Mouse (Mus musculus) embryo, embryonic 11 days (tissue): ENCODE results near the gene Gdf7.
A peak's percentile ranks its signal among the peaks of the same experiment; 100 is the strongest.

Source experiments
- DNase-seq: peaks from one replicate; pipeline ENCODE4 v3.0.0-alpha.2; 2015

Gdf7 gene

DNA sequence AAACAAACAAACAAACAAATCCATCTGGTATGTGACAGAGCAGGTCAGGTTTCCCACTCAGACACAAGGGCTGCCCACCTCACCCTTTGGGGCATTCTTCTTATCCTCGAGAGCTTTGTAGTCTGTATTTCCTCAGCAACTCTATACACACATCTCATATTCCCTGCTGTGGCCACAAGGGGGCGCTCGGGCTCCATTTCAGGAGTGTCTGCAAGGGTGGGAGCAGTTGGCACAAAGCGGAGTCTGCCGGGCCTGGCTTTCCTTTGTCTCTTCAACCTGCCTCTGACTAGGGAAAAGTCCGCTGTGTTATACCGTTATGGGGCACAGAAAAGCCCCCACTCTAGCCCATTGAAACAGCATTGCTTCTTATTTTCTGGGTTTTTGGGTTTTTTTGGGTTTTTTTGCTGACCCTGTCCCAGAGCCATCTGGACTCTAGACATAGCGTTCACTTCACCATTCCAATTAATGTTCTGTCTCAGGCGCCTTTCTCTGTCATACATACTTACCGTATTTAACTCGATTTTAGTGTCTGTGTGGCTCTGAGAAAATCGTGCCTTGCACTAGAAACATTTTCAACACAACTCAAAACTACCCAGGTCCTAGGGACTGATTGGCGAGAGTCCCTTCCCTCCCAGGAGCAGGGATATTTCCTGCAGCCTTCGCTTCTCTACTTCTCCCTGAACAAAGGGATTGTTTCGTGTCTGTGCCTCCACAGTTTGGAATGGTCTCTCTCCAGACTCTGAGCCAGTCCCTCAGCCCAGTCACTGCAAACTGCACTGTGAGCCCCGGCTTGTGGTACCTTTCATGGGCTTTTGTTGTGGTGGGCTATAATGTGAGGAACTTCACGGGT, 25.3 kb upstream of the Gdf7 start:
- DNase-seq = peak; percentile 92

DNA sequence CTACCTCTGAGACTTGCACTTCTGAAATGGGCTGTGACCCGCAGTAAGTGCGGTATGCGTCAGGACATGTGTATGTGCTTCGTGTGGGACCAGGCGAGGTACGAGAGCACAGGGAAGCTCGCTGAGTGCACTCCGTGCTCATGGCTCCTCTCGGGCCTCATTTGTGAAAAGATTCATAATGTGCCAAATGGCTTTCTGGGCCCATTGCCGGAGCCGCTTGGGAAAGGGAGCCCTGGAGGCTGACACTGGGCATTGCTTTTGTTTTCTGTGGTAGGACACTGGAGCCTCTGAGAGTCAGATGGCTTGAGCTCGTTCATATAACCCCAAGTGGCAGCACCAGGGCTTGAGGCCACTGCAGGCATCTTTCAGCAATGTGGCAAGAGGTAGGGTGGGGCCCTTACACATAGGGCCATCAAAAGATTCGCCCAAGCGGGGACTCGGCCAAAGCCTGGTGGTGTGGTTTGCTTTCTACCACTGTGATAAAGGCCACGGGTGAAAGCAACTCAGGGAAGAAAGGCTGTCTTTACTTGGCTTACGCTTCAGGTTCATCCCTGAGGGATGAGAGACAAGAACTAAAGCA, 24.3 kb upstream of the Gdf7 start:
- no peak for DNase-seq

DNA sequence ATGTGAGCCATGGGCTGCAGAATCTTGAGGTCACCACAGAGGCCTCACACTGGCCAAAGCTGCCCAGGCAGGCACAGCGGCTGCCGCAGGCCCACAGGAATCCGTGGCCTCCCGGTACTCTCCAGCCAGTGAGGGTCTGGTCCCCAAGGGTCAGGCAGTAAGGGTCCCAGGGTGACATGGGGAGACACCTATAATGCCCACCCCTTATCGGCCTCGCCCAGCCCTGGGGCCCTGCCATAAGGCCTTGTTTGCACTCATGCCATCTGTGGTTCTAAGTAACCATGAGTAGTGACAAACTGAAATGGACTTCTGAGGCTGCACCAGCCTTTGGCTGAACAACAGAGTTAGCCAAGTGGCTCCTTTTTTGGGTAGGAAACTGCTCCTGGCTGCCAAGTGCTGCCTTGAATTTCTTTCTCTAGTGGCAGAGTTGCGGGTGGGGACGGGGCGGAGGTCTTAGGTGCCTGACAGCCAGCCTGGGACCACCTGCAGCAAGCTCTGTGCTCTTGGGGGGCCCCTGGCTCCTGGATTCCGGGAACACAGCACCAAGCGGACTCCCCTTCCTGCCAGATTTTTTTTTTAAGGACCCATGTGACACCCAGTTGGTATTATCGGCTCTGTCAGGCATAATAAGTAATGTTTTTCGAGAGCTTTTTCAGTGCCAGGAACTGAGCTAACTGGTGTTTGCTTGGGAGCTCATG, 23.6 kb upstream of the Gdf7 start:
- no peak for DNase-seq

DNA sequence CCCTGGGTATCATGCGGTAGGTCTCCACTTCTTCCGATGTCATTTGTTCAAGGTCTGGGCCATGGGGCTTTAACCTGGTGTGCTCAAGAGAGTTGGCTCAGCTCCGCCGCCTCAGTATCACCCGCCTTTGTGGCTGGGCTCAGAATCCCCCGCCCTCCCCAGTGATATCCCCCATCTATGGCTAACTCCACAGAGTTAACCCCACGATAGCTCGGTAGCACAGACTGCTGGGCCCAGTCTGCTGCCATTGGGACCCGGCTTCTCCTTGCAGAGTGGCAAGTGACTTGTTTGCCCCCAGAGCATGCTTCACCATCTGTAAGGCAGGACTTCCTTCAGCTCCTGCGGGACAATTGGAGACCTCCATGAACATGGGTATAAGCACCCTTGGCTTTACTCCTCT, 22.3 kb upstream of the Gdf7 start:
- no peak for DNase-seq

DNA sequence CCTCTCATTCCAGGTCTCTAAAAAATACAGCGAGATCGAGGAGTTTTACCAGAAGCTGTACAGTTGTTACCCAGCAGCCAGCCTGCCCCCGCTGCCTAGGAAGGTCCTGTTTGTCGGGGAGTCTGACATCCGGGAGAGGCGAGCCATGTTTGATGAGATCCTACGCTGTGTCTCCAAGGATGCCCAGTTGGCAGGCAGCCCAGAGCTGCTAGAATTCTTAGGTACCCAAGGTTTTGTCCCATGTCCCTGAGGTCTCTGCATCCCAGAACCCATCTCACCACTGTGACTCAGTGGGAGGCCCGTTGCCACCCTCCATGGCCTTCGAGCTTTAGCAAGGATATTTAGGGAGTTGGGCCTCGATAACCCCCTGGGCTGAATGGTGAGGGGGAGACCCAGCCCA, 19.8 kb upstream of the Gdf7 start:
- no peak for DNase-seq

DNA sequence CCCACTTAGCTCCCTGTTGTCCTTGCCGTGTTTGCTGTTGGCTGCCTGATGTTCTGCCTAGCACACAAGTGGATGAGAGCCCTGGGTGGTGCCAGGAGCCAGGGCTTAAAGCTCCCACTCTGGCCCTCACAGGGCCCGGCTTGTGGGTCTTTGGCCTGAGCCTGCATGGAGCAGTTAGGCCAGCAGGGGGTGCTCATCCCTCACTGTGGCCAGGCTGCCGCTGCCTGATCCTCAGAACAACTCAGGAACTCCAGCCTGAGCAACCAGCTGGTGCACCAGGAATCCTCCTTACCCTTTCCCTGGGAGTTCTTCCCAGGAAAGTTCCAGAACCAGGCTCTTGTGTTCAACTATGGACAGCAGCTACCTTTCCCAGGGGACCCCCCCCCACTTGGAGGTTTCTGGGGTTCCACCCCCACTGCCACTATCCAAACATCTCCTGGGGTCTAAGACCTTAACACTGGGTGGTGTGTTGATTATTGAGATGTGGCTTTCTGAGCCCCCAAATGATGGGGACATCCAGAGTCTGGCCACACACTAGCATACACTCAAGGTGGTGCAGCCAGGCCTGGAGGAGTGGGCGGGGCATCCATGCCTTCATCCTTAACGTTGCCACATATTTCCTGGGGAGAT, 18.4 kb upstream of the Gdf7 start:
- peak; percentile 79 for DNase-seq

DNA sequence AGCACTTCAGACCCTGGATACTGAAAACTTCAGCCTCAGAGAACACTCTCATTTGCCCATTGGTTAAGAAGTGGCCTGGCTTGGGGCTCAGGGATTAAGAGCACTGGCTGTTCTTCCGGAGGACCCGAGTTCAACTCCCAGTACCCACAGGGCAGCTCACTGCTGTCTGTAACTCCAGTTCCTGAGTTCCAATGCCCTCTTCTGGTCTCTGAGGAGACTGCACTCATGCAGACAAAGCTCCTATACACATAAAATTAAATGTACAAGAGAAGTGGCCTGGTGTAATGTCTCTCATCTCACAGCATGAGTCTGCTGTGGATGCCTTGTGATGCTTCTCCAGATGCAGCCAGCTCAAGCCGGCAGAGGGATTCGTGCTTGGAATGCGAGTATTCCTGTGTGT, 14.8 kb upstream of the Gdf7 start:
- no peak for DNase-seq

DNA sequence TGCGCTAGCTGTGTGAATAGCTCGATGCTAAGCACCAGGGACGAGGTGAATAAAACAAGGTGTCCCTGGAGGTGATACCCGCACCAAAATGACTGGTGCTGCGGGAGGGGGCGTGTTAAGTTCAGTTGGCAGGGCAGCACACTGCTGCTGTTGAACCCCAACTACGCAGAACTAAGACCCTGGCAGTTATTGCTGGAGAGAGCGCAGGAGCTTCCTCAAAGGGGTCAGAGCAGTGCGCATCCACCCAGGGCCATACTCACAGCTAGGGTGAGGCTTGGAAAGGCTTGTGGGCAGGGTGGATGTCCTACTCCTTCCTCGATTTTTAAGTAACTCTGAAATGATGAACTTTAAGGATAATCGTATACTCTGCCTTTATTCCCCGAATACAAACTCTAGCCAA, 12.0 kb upstream of the Gdf7 start:
- DNase-seq = peak; percentile 14

DNA sequence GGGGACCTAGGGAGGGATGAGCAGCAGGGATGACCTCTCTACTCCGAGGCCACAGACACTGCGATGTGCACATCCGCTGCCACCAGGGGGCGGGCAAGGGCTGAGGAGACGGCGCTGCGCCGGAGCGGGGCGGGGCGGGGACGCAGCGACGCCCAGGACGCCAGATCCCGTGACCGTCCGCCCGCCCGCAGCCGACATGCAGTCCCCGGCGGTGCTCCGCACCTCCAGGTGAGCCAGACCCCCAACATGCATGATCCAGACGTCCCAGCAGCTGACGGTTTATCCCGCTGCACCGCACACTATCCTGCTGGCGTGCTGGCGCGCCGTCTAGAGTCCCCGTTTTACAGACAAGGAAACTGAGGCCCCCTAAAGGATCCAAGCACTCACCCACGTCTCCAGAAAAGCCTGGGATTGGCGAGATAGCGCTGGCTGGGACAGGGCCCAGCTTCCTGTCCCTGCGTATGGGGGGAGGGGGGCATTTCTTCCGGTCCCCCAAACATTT, 11.6 kb upstream of the Gdf7 start, which contains the start of gene Hs1bp3:
Gene Hs1bp3 (plus strand): TSS at position 163 of the 502 bp plus-strand sequence.
- peak; percentile 94 for DNase-seq

DNA sequence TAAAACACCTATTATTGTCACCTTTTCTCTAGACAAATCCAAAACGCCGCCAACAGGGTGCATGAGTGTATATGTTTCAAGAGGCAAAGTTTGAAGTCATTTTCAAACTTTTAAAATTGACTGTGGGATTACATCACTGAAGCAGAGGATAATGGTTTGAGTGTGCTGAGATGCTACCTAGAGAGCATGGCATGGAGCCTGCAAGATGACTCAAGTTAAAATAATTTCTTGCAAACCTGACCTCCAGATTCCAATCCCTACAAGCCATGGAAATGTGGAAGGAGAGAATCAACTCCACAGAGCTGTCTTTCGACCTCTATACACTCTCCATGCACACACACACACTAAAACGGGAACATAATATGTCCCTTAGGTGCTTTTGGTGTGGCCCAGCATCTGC, 10.5 kb upstream of the Gdf7 start:
- no peak for DNase-seq

DNA sequence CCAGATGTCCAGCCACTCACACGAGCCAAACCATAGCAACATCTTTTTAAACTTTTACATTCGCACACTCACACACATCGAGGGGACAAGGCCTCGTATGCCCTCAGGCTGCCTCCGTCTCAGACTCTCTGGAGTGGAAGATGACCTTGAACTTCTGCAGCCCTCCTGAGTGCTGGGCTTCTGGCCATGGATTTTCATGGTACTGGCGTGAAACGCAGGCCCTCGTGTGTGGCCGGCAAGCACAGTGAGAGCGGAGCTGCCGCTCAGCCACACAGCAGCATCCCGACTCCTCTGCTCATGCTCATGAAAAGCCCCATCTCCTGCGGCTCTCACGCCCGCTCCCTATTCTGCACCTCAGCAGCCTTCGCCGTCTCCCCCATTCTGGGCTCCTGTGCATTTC, 9.2 kb upstream of the Gdf7 start:
- DNase-seq = no peak

DNA sequence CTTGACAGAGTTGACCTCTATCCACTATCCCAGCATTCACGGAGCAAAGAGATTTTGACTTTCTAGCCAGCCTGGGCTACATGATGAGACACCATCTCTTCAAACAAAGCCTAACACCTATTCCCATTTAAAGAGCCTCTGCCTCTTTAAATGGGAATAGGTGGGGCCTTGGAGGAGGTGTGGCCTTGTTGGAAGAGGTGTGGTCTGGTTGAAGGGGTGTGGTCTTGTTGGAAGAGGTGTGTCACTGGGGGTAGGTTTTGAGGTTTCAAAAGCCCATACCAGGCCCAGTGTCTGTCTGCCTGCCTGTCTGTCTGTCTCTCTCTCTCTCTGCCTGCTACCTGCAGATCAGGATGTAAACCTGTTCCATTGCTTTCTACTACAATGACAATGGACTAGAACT, 5.2 kb upstream of the Gdf7 start:
- no peak for DNase-seq

DNA sequence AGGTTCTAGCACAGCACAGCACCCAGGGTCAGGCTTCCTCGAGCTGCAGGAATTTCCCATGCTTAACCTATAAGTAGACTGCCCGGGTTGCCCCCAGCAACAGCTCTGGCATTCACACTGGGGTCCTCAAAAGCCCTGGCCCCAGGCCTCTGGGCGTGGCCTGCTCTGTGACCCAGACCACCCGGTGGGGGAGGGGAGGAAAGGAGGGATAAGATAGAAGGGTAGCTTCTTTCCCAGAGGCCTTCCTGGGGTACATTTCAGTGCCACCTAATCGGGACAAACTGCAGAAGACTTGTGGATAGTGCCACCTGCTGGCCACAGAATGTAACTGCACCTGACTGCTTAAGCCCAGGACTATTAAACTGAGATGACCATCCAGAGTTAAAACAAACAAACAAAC, 4.7 kb upstream of the Gdf7 start:
- peak; percentile 82 for DNase-seq

DNA sequence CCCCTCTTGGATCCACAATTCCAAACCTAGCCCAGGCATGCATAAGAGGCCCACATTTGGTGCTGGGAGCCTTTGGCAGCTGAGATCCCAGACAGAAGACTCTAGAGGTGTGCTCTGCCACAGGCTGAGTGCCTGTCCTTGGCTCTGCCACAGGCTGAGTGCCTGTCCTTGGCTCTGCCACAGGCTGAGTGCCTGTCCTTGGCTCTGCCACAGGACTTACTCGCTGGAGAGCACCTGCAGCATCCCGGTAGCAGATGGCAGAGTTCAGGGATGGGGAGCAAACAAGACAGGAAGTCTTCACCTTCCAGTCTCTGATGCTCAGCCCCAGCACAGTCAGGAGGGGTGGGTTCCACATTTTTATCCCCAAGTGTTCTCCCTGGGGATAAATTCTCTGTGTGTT, 3.5 kb upstream of the Gdf7 start:
- no peak for DNase-seq

DNA sequence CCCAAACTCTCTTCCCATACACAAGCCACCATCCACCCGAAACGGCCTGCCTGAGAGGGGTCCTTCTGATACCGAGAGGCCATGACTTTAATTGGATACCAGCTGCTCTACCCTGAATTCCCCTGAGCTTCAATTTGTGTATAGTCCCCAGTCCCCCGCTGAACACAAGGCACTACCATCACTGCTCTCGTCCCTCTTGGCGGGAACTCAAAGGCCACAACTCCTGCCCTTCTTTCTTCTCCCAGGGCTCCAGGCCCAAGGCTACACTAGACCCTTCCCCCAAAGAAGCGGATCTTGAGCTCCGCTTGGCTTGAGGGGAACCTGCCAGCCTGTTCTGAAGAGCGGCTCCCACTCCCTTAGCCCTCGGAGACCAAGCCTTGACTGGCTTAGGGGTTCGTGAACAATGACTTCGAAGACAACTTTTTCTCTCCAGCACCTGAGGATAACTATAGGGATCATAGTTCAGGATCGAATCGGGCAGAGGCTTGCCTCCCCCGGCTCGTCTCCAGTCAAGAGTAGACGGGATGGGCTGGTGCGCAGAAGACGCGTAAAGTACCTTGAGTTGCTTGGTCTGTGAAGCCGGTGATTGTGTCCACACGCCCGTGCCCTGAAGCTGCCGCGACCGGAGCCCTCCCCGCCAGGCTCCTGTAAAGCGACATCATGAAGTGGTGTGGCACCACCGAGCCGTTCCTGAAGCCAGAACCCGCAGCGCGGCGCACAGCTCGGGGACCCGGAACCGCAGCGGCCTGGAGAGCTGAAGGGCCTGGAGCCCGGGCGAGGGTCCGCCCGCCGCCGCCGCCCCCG, 541 bp downstream of the Gdf7 start:
- no peak for DNase-seq

DNA sequence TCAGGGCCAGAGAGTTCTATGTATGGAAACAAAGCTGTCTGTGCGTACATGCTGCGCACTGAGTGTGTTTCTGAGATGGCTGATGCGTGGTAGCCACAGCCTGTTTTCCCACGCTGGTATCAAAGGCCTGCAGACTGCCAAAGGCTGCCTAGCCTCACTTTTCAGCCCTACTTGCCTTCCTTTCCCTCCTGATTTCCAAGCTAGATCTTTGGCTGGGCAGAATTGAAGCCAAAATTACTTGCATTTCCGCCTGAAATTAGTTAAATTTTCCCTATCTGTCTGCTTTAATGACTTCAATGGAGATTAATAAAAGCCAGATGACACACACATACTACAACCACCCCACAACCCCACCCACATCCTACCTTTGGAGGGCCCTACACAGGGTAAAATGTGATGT, 1.2 kb downstream of the Gdf7 start:
- DNase-seq = no peak

DNA sequence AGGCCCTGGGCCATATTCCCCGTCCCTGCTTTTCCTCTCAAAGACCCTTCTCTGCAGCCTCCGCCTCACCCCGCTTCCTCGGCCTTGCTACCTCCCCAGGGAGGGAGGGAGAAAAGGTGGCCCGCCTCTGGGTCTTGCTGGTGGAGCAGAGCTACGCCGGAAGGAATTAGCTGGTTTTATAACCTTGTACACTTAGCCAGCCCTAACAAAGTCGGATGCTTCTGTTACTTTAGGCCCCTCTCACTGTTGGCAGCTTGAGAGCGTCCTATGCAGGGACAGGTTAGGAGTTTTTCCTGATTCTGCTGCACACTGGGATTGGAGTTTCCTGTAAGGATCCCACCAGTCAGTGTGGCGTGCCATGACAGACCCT, 1.7 kb downstream of the Gdf7 start:
- DNase-seq = peak; percentile 30

DNA sequence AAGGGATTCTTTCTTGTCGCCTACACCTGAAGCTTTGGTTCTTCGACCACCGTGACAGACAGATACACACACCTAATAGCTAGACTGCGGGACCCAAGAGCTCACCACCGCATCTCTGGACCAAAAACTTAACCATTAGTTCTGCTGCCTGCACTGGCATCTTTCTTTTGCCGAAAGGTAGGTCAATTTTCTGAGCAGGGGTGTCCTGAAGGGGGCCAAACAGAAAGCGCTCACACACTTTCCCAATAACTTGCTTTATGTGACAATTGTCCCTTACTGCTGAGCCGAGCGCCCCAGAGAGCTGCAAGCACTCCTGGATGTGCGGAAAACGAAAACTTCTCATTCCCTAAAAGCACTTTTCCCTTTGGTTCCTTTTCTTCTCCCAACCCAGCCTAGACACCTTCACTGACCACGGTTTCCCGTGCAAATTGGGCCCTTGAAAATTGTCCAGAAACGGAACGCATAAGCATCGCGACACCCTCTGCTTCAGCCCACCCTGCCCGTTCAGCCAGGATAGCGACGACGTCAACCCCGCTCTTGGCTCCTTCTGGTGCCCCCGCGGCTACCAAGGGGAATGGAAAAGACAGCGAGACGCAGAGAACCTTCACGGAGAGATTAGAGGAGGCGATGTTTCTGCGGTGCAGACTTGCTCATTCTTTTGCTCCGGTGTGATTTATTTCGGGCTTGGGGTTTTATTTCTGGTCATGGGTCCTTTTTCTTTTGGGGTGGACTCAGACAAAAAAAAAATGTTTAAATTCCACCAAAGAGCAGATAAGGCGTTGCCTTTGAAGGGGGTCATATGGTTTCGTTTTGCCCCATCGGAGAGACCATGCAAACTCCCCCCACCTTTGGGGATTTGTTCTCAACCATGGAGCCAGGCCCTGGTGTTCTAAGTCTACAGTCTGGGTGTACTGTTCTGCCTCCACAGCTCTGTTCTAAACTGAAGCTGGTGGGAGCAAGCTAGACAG, 2.3 kb downstream of the Gdf7 start:
- peak; percentile 40 for DNase-seq

DNA sequence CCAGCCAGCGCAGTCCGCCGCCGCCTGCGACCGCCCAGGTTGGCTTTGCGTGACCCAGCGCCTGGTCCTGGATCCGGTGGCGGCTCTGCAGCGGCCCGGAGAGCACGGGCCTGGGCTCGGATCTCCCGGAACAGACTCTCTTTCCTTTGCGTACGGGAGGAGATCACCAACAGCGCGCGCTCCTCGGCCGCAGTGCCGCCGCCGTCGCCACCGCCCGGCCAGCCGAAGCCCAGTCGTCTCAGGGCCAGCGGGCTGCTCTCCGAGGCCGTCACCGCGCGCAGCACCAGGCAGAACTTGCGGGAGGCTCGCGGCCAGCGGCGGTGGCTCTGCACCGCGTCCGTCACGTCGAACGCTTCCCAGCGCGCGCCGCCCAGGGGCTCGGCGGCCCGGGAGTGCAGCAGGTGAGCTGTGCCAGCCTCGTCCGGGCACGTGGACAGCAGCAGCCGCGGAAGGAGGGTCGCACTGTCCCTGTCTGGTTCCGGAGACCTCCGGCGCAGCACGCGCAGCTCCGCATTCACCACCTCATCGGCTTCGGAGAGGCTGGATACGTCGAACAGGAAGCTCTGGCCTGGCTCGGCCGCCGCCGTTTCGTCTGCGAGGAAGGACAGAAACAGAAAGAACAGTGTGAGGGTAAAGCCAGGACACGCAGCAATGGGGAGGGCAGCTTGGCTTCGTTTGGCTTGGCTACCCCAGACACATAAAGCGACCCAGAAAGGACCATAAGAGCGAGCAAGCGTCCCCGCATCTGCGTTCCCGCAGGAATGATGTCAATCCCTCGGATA, 3.2 kb downstream of the Gdf7 start:
- DNase-seq = peak; percentile 36

DNA sequence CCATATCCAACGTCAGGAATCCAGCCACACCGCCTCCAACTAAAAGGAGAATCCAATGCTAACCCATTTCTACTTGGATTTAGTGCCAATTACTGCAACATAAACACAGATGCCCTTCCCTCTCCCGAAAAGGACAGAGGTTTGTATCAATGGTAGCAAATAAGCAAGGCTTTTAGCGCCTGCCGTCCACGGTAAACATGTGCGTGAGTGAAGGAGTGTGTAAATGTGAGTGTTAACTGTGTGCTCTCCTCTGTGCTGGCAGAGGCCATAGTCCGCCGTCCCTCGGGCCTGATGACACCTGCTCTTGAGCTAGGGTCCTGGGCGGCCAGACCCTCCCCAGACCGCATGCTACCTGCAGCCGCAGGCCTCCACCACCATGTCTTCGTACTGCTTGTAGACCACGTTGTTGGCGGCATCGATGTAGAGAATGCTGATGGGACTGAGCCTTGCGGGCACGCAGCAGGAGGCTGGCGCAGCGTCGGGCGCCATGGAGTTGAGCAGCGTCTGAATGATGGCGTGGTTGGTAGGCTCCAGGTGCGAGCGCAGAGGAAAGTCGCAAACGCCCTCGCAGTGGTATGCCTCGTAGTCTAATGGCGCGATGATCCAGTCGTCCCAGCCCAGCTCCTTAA, 4.1 kb downstream of the Gdf7 start:
- DNase-seq = no peak
